Mouse (Mus musculus): ENCODE results near the gene Evx2. TPM values are rescaled to one million over a fixed set of nuclear protein-coding genes. Genes with fewer than 3 reads are reported as not detected.

Gene Evx2
- polyA plus RNA-seq, 1 experiment from 2014 or later, result not detected

- no peaks in the 10 kb centered on the region for H3K9me3 ChIP-seq (ENCODE audit: low read length)
- WGBS (ENCODE audit: insufficient replicate concordance), result 1% methylated on average over 49 of the region's 74 CpGs
- peaks cover 97% of the 10 kb centered on the region for H3K27me3 ChIP-seq (ENCODE audit: insufficient read depth, low read length)
- no peaks in the 10 kb centered on the region for H3K36me3 ChIP-seq (replicated peaks; ENCODE audit: insufficient read depth, low read length)
- ATAC-seq (no peak), DNase-seq (no peak)
- H3K4me2 ChIP-seq (ENCODE audit: low read depth, low read length), result peak overlapping the region; percentile 64
- peak overlapping the region; percentile 40 for H3K4me3 ChIP-seq (ENCODE audit: low read depth, low read length)
- H3K4me1 ChIP-seq (ENCODE audit: insufficient read depth), result peaks cover 7% of the 10 kb centered on the region
- TF ChIP-seq EP300 (IDR thresholded peaks at IDR 0.05; ENCODE audit: low read depth) (no peak), CTCF (IDR thresholded peaks at IDR 0.05; ENCODE audit: low read depth) (no peak)
- H3K9ac ChIP-seq (replicated peaks), result no peak overlapping the region
- H3K27ac ChIP-seq (ENCODE audit: low read depth), result no peak overlapping the region
Measured at GRCm38 (mm10) chr2:74668370-74669229, 9.2 kb upstream of the Evx2 start.

DNA sequence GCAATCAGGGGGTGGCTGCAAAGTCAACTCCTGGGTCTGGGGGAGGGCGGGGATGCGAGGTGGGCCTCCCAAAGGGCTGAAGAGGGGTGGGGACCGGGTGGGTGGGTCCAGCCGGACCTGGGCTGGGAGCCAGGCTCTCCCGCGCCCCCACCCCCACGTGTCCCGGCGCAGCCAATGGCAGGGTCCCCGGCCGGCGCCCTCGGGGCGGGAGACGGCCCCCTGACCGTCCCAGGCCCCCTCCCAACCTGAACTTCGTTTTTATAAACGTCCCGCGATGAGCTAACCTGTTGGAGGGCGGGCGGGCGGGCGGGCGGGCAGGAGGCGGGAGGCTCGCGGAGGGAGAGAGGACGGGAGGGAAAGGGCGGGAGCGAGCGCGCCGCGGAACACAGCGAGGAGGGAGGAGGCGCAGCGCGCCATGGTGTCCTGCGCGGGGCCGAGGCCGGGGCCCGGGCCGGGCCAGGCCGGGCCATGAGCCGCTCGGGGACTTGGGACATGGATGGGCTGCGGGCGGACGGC is 8.5 kb upstream of the Evx2 start, which contains the start of gene Hoxd13:
Gene Hoxd13 (plus strand): TSS at position 469 of the 516 bp plus-strand sequence.
- no peak for TF ChIP-seq CTCF (IDR thresholded peaks at IDR 0.05; ENCODE audit: low read depth)
- no peak for TF ChIP-seq EP300 (IDR thresholded peaks at IDR 0.05; ENCODE audit: low read depth)
- peak within 1 kb of the TSS; percentile 64 for H3K4me2 ChIP-seq (ENCODE audit: low read depth, low read length)
- 7% methylated on average over 22 of the region's 51 CpGs for WGBS (ENCODE audit: insufficient replicate concordance)
- no peak within 1 kb of the TSS for H3K9ac ChIP-seq (replicated peaks)
- H3K9me3 ChIP-seq (ENCODE audit: low read length), result no peaks in the 10 kb centered on the region
- DNase-seq (no peak), ATAC-seq (no peak)
- no peaks in the 10 kb centered on the region for H3K36me3 ChIP-seq (replicated peaks; ENCODE audit: insufficient read depth, low read length)
- H3K27ac ChIP-seq (ENCODE audit: low read depth), result no peak within 1 kb of the TSS
- H3K27me3 ChIP-seq (ENCODE audit: insufficient read depth, low read length), result peaks cover 97% of the 10 kb centered on the region
- peaks cover 7% of the 10 kb centered on the region for H3K4me1 ChIP-seq (ENCODE audit: insufficient read depth)
- H3K4me3 ChIP-seq (ENCODE audit: low read depth, low read length), result peak within 1 kb of the TSS; percentile 40

GRCm38 (mm10) chr2:74667191-74667841 is 8.0 kb upstream of the Evx2 start:
- Histone ChIP-seq H3K36me3 (replicated peaks; ENCODE audit: insufficient read depth, low read length) (no peaks in the 10 kb centered on the region), H3K4me3 (ENCODE audit: low read depth, low read length) (no peak overlapping the region), H3K27me3 (ENCODE audit: insufficient read depth, low read length) (peaks cover 97% of the 10 kb centered on the region), H3K4me1 (ENCODE audit: insufficient read depth) (peaks cover 7% of the 10 kb centered on the region), H3K9ac (replicated peaks) (no peak overlapping the region), H3K4me2 (ENCODE audit: low read depth, low read length) (no peak overlapping the region), H3K27ac (ENCODE audit: low read depth) (no peak overlapping the region), H3K9me3 (ENCODE audit: low read length) (no peaks in the 10 kb centered on the region)
- TF ChIP-seq EP300 (IDR thresholded peaks at IDR 0.05; ENCODE audit: low read depth) (no peak), CTCF (IDR thresholded peaks at IDR 0.05; ENCODE audit: low read depth) (no peak)
- 4% methylated on average over 36 of the region's 36 CpGs for WGBS (ENCODE audit: insufficient replicate concordance)
- ATAC-seq (no peak), DNase-seq (no peak)

GRCm38 (mm10) chr2:74666411-74666810 is 7.1 kb upstream of the Evx2 start:
- H3K36me3 ChIP-seq (replicated peaks; ENCODE audit: insufficient read depth, low read length), result no peaks in the 10 kb centered on the region
- H3K27me3 ChIP-seq (ENCODE audit: insufficient read depth, low read length), result peaks cover 97% of the 10 kb centered on the region
- H3K4me1 ChIP-seq (ENCODE audit: insufficient read depth), result peaks cover 7% of the 10 kb centered on the region
- no peak overlapping the region for H3K4me2 ChIP-seq (ENCODE audit: low read depth, low read length)
- H3K27ac ChIP-seq (ENCODE audit: low read depth), result no peak overlapping the region
- WGBS (ENCODE audit: insufficient replicate concordance), result 2% methylated on average over 7 of the region's 7 CpGs
- DNase-seq (no peak), ATAC-seq (no peak)
- no peaks in the 10 kb centered on the region for H3K9me3 ChIP-seq (ENCODE audit: low read length)
- TF ChIP-seq EP300 (IDR thresholded peaks at IDR 0.05; ENCODE audit: low read depth) (no peak), CTCF (IDR thresholded peaks at IDR 0.05; ENCODE audit: low read depth) (no peak)
- H3K9ac ChIP-seq (replicated peaks), result no peak overlapping the region
- H3K4me3 ChIP-seq (ENCODE audit: low read depth, low read length), result no peak overlapping the region

DNA sequence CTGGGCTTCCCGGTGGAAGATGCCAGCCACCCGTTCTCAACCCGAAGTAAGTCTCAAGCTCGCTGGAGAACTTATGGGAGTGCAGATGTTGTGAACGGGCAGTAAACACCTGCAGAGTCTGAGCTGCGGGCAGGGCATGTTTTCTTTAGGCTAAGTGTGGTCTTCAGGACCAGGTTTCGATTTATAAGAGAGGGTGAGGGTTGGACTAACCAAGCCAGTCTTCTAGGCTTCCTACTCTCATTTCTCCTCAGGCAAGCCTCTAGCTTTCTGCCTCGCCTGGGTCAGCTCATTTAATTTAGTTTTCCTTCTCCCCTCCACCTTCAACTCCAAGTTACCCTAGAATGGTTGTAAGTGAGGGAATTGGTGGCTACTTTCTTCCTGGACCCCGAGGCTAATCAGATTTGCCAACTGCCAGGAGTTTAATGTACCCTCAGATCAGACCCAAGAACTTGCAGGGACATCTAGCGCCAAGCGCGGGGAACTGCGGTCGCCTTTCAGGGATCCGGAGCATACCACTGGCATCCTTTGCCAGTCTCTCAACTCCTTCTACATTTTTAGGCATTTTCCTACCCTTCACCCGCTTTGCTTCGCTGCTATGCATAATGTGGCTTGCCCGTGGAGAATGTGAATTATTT is 4.1 kb upstream of the Evx2 start:
- Histone ChIP-seq H3K36me3 (replicated peaks; ENCODE audit: insufficient read depth, low read length) (no peaks in the 10 kb centered on the region), H3K27ac (ENCODE audit: low read depth) (no peak overlapping the region), H3K4me2 (ENCODE audit: low read depth, low read length) (no peak overlapping the region), H3K9me3 (ENCODE audit: low read length) (no peaks in the 10 kb centered on the region), H3K4me3 (ENCODE audit: low read depth, low read length) (no peak overlapping the region), H3K4me1 (ENCODE audit: insufficient read depth) (peaks cover 4% of the 10 kb centered on the region), H3K9ac (replicated peaks) (no peak overlapping the region), H3K27me3 (ENCODE audit: insufficient read depth, low read length) (peaks cover 96% of the 10 kb centered on the region)
- 4% methylated on average over 18 of the region's 18 CpGs for WGBS (ENCODE audit: insufficient replicate concordance)
- no peak for DNase-seq
- no peak for ATAC-seq
- TF ChIP-seq CTCF (IDR thresholded peaks at IDR 0.05; ENCODE audit: low read depth) (peak; percentile 63), EP300 (IDR thresholded peaks at IDR 0.05; ENCODE audit: low read depth) (no peak)

DNA sequence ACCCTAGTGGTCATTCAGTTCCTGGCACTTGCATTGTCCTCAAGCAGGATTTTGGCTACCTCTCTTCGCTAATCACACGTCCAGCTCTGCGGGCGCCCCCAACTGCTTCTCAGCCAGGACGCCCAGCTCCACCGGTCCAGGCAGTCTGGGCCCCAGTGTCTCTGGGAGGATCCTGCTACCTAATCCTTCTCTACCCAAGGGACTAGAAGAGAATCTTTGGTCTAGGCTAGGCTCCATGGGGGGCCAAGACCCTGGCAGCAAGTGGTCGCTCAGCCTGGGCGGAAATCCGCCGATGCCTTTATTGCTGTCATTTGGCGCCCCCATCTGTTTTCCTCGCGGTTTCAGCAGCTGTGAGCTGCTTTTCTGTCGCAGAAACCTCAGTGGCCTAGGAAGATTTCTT is 2.3 kb upstream of the Evx2 start:
- H3K9me3 ChIP-seq (ENCODE audit: low read length), result no peaks in the 10 kb centered on the region
- peaks cover 98% of the 10 kb centered on the region for H3K27me3 ChIP-seq (ENCODE audit: insufficient read depth, low read length)
- DNase-seq (peak; percentile 52), ATAC-seq (no peak)
- TF ChIP-seq EP300 (IDR thresholded peaks at IDR 0.05; ENCODE audit: low read depth) (no peak), CTCF (IDR thresholded peaks at IDR 0.05; ENCODE audit: low read depth) (peak; percentile 47)
- 4% methylated on average over 14 of the region's 14 CpGs for WGBS (ENCODE audit: insufficient replicate concordance)
- H3K27ac ChIP-seq (ENCODE audit: low read depth), result no peak overlapping the region
- H3K4me2 ChIP-seq (ENCODE audit: low read depth, low read length), result no peak overlapping the region
- no peak overlapping the region for H3K9ac ChIP-seq (replicated peaks)
- peaks cover 7% of the 10 kb centered on the region for H3K4me1 ChIP-seq (ENCODE audit: insufficient read depth)
- no peak overlapping the region for H3K4me3 ChIP-seq (ENCODE audit: low read depth, low read length)
- no peaks in the 10 kb centered on the region for H3K36me3 ChIP-seq (replicated peaks; ENCODE audit: insufficient read depth, low read length)

All from liver, postnatal 0 days (tissue).